Mouse (Mus musculus) forebrain, embryonic 10.5 days (tissue): Measurements from ENCODE around the gene Apol9a. TPM values are rescaled to one million over a fixed set of nuclear protein-coding genes. Genes with fewer than 3 reads are reported as not detected.
A peak's percentile ranks its signal among the peaks of the same experiment; 100 is the strongest.

ENCODE experiments used
- DNase-seq: peaks from one replicate; pipeline ENCODE4 v3.0.0-alpha.2; 2017; ENCODE audit warnings: low spot score; ENCODE audit errors: extremely low spot score
- H3K27ac ChIP-seq: fragments of 300-500 bp; sonication (generic); 2 replicates; pipeline ENCODE4 v1.5.1; 2016; ENCODE audit warnings: mild to moderate bottlenecking
- H3K27me3 ChIP-seq: fragments of 300-500 bp; sonication (generic); 2 replicates; pipeline ENCODE4 v1.6.1; 2016; ENCODE audit warnings: mild to moderate bottlenecking; ENCODE audit not compliant: poor library complexity, severe bottlenecking
- H3K36me3 ChIP-seq: fragments of 300-500 bp; sonication (generic); replicated peaks from 2 replicates; pipeline ENCODE4 v1.6.1; 2016; ENCODE audit warnings: mild to moderate bottlenecking, moderate library complexity
- H3K4me1 ChIP-seq: fragments of 300-500 bp; sonication (generic); 2 replicates; pipeline ENCODE4 v1.6.1; 2016
- H3K4me3 ChIP-seq: fragments of 300-500 bp; sonication (generic); 2 replicates; pipeline ENCODE4 v1.5.1; 2016; ENCODE audit warnings: mild to moderate bottlenecking, moderate library complexity
- H3K9me3 ChIP-seq: fragments of 300-500 bp; sonication (generic); 2 replicates; pipeline ENCODE4 v1.6.1; 2016; ENCODE audit warnings: mild to moderate bottlenecking, moderate library complexity
- WGBS: fragments of 180-500 bp; shearing (Covaris S2); methylation state at CpG from one replicate; pipeline ENCODE4 v1.1.7; 2016; 5-methylcytosine and 5-hydroxymethylcytosine counted together
- polyA plus RNA-seq: library from polyadenylated mRNA; unstranded; fragments of >200 nt; fragmentation: Nextera tagmentation; extraction: Ambion mirVana; gene quantifications from 2 replicates; pipeline ENCODE4 v1.2.1, GENCODE M21; 2016

The Apol9a gene
- polyA plus RNA-seq, 1 experiment from 2014 or later: not detected

DNA sequence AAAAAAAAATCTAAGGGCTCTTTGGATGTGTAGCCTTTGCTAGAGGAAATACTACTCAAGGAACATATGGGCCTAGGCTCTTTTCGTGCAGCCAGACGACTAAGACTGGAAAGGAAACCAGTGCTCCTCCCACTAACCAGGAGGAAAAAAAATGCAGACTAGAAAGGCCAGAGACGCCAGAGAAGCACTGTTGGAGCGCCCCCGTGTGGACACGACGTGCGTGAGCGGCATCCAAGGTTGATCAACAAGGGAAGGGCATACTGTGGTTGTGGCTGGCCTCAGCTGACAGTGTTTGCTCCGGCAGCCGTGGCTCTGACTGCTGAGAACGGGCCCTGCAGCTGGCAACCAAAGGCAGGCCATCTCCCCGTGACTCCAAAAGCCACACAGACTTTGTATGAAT is 42.8 kb downstream of the Apol9a start:
- Histone ChIP-seq H3K9me3 (no peaks in the 10 kb centered on the region), H3K4me1 (peaks cover 42% of the 10 kb centered on the region), H3K4me3 (peak overlapping the region; percentile 32), H3K27ac (peak overlapping the region; percentile 92), H3K27me3 (peaks cover 4% of the 10 kb centered on the region; the same call in 1 of the 2 replicates), H3K36me3 (no peaks in the 10 kb centered on the region)
- 1% methylated on average over 13 of the region's 13 CpGs for WGBS
- peak; percentile 93 for DNase-seq

- peaks cover 4% of the 10 kb centered on the region; the same call in 1 of the 2 replicates for H3K27me3 ChIP-seq
- no peak overlapping the region; the same call in 1 of the 2 replicates for H3K4me3 ChIP-seq
- H3K27ac ChIP-seq: peak overlapping the region; percentile 92
- no peaks in the 10 kb centered on the region for H3K9me3 ChIP-seq
- peaks cover 49% of the 10 kb centered on the region for H3K4me1 ChIP-seq
- WGBS: 40% methylated on average over 8 of the region's 8 CpGs
- no peaks in the 10 kb centered on the region for H3K36me3 ChIP-seq
- peak; percentile 25 for DNase-seq
Measured at GRCm38 (mm10) chr15:77367504-77367903, 43.4 kb downstream of the Apol9a start.

- 2% methylated on average over 26 of the region's 26 CpGs for WGBS
- no peaks in the 10 kb centered on the region for H3K36me3 ChIP-seq
- no peaks in the 10 kb centered on the region for H3K9me3 ChIP-seq
- H3K27me3 ChIP-seq: peaks cover 4% of the 10 kb centered on the region; the same call in 1 of the 2 replicates
- peak; percentile 84 for DNase-seq
- peak overlapping the region; percentile 50 for H3K4me3 ChIP-seq
- H3K27ac ChIP-seq: peak overlapping the region; percentile 92
- peaks cover 53% of the 10 kb centered on the region for H3K4me1 ChIP-seq
Measured at GRCm38 (mm10) chr15:77366706-77367484, 44.0 kb downstream of the Apol9a start.

- Histone ChIP-seq H3K4me3 (peak overlapping the region; percentile 50), H3K27ac (peak overlapping the region; percentile 92), H3K4me1 (peaks cover 61% of the 10 kb centered on the region), H3K9me3 (no peaks in the 10 kb centered on the region), H3K27me3 (peaks cover 4% of the 10 kb centered on the region; the same call in 1 of the 2 replicates), H3K36me3 (no peaks in the 10 kb centered on the region)
- DNase-seq: no peak
- WGBS: 60% methylated on average over 9 of the region's 9 CpGs
Measured at GRCm38 (mm10) chr15:77365700-77366570, 45.0 kb downstream of the Apol9a start.

DNA sequence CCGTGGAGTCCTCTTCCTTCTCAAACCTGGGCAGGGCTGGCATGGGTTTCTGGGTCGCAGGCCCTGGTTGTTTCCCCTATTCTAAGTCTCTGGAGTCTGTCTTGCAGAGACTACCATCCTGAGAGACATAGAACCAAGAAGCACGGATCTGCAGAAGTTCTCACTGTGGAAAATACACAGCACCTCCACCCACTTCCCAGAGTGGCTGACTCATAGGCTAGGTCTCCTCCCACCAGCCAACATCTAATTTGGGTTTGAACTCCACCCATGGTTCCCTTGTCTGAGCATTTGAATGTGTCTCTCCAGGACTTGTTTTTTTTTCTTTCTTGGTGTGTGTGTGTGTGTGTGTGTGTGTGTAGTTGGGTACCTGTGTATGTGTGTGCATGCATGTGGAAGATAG is 46.9 kb downstream of the Apol9a start:
- Histone ChIP-seq H3K9me3 (no peaks in the 10 kb centered on the region), H3K27me3 (peaks cover 12% of the 10 kb centered on the region), H3K4me3 (no peak overlapping the region), H3K4me1 (peaks cover 69% of the 10 kb centered on the region), H3K36me3 (no peaks in the 10 kb centered on the region), H3K27ac (peak overlapping the region; percentile 31; the same call in 1 of the 2 replicates)
- DNase-seq: no peak
- 87% methylated on average over 3 of the region's 3 CpGs for WGBS

DNA sequence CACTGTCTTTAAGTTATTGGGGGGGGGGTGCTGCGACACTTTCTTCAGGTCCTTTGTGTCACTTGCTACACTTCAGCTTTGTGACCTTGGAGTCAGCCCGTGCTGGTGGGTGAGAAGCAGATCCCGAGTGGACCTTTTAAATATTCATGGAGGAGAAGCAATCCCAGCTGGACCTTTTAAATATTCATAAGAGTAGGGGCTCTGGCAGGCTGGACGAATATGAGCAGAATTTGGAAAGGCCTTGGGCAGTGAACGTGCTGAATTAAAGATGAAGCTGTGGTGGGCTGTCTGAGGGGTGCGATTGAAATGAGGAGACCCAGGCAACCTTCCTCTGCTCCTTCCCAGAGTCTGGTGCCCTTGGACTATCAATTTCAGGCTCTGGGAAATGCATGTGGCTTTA is 47.4 kb downstream of the Apol9a start:
- peaks cover 69% of the 10 kb centered on the region for H3K4me1 ChIP-seq
- 62% methylated on average over 6 of the region's 6 CpGs for WGBS
- H3K27me3 ChIP-seq: peaks cover 12% of the 10 kb centered on the region
- no peaks in the 10 kb centered on the region for H3K9me3 ChIP-seq
- DNase-seq: no peak
- no peaks in the 10 kb centered on the region for H3K36me3 ChIP-seq
- H3K27ac ChIP-seq: peak overlapping the region; percentile 31; the same call in 1 of the 2 replicates
- no peak overlapping the region for H3K4me3 ChIP-seq

GRCm38 (mm10) chr15:77362952-77363351 is 48.0 kb downstream of the Apol9a start:
- peaks cover 12% of the 10 kb centered on the region for H3K27me3 ChIP-seq
- WGBS: 33% methylated on average over 5 of the region's 5 CpGs
- H3K4me1 ChIP-seq: peaks cover 69% of the 10 kb centered on the region
- H3K27ac ChIP-seq: peak overlapping the region; percentile 31; the same call in 1 of the 2 replicates
- DNase-seq: no peak
- no peak overlapping the region for H3K4me3 ChIP-seq
- H3K36me3 ChIP-seq: no peaks in the 10 kb centered on the region
- H3K9me3 ChIP-seq: no peaks in the 10 kb centered on the region

GRCm38 (mm10) chr15:77359905-77360304 is 51.0 kb downstream of the Apol9a start:
- H3K27ac ChIP-seq: peak overlapping the region; percentile 87; the same call in 1 of the 2 replicates
- no peaks in the 10 kb centered on the region for H3K36me3 ChIP-seq
- H3K4me1 ChIP-seq: peaks cover 68% of the 10 kb centered on the region
- H3K4me3 ChIP-seq: no peak overlapping the region
- H3K9me3 ChIP-seq: no peaks in the 10 kb centered on the region
- 93% methylated on average over 8 of the region's 8 CpGs for WGBS
- no peak for DNase-seq
- H3K27me3 ChIP-seq: peaks cover 33% of the 10 kb centered on the region

- Histone ChIP-seq H3K27ac (peak overlapping the region; percentile 87), H3K27me3 (peaks cover 33% of the 10 kb centered on the region), H3K4me3 (peak overlapping the region; percentile 52; the same call in 1 of the 2 replicates), H3K9me3 (no peaks in the 10 kb centered on the region), H3K36me3 (no peaks in the 10 kb centered on the region), H3K4me1 (peaks cover 73% of the 10 kb centered on the region)
- 67% methylated on average over 9 of the region's 9 CpGs for WGBS
- no peak for DNase-seq
Measured at GRCm38 (mm10) chr15:77359486-77359885, 51.4 kb downstream of the Apol9a start.

DNA sequence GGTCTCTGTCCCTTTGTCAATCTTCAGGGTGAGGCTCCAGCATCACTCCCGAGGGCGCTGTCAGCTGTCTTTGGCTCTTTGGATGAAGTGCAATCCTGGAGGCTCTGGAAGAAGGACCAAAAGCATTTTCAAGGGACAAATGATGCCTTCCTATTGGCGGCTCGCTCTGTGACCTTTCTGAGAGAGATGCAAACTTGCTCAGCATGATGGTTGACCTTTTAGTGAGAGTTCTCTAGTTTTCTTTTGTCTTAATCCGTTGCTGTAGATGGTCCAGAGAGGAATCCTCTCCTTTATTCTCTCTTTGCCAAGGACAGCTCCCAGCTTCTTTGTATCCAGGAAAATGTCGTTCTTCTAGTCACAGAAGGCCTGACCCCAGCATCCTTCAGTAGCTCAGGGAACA is 51.9 kb downstream of the Apol9a start:
- Histone ChIP-seq H3K36me3 (no peaks in the 10 kb centered on the region), H3K4me1 (peaks cover 76% of the 10 kb centered on the region), H3K27ac (peak overlapping the region; percentile 87), H3K27me3 (peaks cover 33% of the 10 kb centered on the region), H3K4me3 (peak overlapping the region; percentile 52), H3K9me3 (no peaks in the 10 kb centered on the region)
- 15% methylated on average over 6 of the region's 6 CpGs for WGBS
- DNase-seq: no peak

DNA sequence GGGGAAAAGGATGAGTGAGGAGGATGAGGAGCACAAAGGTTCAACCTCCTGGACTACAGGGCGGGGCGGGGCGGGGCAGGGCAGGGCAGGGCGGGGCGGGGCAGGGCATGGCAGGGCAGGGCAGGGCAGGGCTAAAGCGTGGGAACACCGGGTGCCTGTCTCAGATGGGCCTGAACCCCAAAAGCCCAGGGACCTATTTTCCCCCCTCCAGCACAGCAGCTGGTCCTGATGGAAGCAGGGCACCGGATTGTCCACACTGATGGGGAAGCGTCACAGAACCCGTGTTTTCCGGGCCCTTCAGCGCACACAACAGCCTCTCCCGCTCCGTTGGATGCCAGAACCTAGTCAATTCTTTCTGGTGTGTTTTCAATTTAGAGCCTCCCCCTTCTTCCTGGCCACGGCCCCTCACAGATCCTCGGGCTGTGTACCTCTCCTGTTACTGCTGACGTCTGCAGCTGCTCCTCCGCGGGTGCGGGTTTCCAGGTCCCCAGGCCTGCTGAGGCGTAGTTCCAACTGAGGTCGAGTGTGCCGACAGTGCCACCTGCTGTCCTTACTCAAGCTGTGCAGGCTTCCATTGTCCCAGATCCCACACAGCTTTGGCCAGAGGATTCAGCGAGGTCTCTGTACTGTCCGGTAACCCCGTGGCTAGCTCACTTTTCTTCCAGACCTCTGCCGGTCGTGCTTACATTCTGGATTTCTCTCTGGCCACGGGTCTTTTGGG is 52.5 kb downstream of the Apol9a start:
- Histone ChIP-seq H3K36me3 (no peaks in the 10 kb centered on the region), H3K27me3 (peaks cover 33% of the 10 kb centered on the region), H3K9me3 (no peaks in the 10 kb centered on the region), H3K4me3 (peak overlapping the region; percentile 52), H3K27ac (peak overlapping the region; percentile 87), H3K4me1 (peaks cover 76% of the 10 kb centered on the region)
- 2% methylated on average over 29 of the region's 29 CpGs for WGBS
- DNase-seq: peak; percentile 92

GRCm38 (mm10) chr15:77356248-77356810 is 54.6 kb downstream of the Apol9a start:
- no peaks in the 10 kb centered on the region for H3K36me3 ChIP-seq
- no peaks in the 10 kb centered on the region for H3K9me3 ChIP-seq
- H3K4me1 ChIP-seq: peaks cover 67% of the 10 kb centered on the region
- H3K27me3 ChIP-seq: peaks cover 33% of the 10 kb centered on the region
- no peak overlapping the region for H3K4me3 ChIP-seq
- WGBS: 20% methylated on average over 11 of the region's 11 CpGs
- DNase-seq: peak; percentile 24
- H3K27ac ChIP-seq: peak overlapping the region; percentile 64
